Mouse (Mus musculus): ENCODE measurements around the gene Arhgap28. TPM values are rescaled to one million over a fixed set of nuclear protein-coding genes. Genes with fewer than 3 reads are reported as not detected.

Gene Arhgap28
- polyA plus RNA-seq, 1 experiment from 2014 or later: 17.0 TPM

DNA sequence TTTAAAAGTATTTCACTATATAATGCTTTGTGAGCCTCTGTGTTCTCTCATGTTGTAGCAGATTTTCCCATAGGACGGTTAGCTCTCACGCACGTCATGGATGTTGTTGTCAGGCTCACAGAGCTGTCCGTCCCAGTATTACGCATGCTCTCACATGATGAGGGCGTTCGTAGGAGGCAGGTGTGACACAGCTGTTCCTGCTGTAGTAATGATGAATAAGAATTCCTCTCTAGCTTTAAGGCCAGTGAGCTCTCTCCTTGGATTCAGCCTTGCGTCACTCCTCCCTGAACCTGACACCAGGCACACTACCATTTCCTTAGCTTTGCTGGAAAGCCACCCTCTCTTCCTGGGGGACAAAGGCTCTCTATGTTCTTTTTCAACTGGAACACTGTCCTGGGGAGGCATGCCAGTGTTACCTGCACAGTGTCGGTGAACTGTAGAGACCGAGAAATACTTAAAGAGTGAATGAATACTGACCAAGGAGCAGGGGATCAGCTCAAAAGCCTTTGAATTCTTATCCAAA, 96.3 kb downstream of the Arhgap28 start:
- ATAC-seq (ENCODE audit: extremely low read depth, insufficient number of reproducible peaks, low FRiP score, low TSS enrichment): no peak
- Histone ChIP-seq H3K4me1 (peaks cover 10% of the 10 kb centered on the region), H3K27ac (replicated peaks) (no peak overlapping the region), H3K4me2 (no peak overlapping the region), H3K36me3 (no peaks in the 10 kb centered on the region), H3K9ac (no peak overlapping the region), H3K27me3 (replicated peaks) (no peaks in the 10 kb centered on the region), H3K9me3 (no peaks in the 10 kb centered on the region), H3K4me3 (no peak overlapping the region)
- WGBS: 71% methylated on average over 10 of the region's 10 CpGs

DNA sequence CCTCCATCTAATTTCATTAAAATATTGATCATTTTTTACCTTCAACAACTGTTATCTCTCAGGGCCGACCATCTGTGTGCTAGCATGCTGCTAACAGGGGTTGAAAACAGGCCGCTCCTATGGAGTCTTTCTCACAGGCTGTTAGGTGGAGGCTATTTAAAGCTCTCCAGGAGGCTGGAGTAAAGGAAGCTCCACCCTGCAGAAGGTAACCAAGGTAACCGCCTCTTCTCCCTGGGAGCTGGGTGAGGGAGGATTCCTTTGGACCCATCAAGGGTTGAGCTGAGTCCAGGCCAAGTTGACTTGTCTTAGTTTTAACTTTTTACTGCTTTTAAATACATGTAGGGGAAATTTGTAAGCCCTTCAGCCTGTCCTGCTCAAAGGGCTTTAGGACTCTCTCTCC, 97.7 kb downstream of the Arhgap28 start:
- Histone ChIP-seq H3K4me3 (no peak overlapping the region), H3K4me2 (no peak overlapping the region)
- WGBS: 54% methylated on average over 3 of the region's 3 CpGs

DNA sequence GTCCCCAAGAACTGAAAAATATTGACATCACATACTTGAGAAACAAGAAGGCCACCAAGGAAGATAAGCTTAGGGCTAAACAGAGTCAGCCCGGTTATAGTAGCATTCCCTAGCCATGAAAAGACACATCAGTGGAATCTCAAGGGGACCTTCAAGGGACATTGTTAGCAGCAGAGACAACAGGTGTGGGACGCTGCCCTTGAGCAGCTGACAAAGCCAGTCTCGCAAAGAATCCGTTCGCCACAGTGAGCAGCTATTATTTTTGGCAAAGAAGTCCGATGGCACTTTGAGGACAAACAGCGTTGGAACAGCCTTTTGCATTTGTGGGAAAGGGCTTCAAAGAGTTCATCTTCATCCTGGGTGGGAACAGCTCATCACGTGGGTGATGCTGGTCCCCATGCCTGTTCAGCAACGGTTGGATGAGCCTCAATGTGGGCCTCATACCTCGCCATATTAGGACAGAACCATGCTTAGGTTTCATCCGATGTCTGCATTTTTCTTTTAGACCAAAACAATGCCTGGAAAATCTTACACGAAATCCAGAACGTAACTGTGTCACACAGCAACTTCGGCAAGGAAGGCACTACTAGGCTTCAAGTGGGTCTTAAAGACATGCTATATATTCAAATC, 99.5 kb downstream of the Arhgap28 start:
- no peaks in the 10 kb centered on the region for H3K9me3 ChIP-seq
- no peak overlapping the region for H3K4me3 ChIP-seq
- no peak overlapping the region for H3K27ac ChIP-seq (replicated peaks)
- peaks cover 9% of the 10 kb centered on the region for H3K4me1 ChIP-seq
- ATAC-seq (ENCODE audit: extremely low read depth, insufficient number of reproducible peaks, low FRiP score, low TSS enrichment): no peak
- no peak overlapping the region for H3K4me2 ChIP-seq
- peaks cover 11% of the 10 kb centered on the region; the same call in 1 of the 2 replicates for H3K36me3 ChIP-seq
- no peaks in the 10 kb centered on the region for H3K27me3 ChIP-seq (replicated peaks)
- 71% methylated on average over 14 of the region's 14 CpGs for WGBS
- no peak overlapping the region for H3K9ac ChIP-seq

More for the DNA sequence above, 97.7 kb downstream of the Arhgap28 start:
- Histone ChIP-seq H3K9me3 (no peaks in the 10 kb centered on the region), H3K9ac (no peak overlapping the region), H3K4me1 (peaks cover 9% of the 10 kb centered on the region), H3K36me3 (no peaks in the 10 kb centered on the region), H3K27me3 (replicated peaks) (no peaks in the 10 kb centered on the region), H3K27ac (replicated peaks) (no peak overlapping the region)
- ATAC-seq (ENCODE audit: extremely low read depth, insufficient number of reproducible peaks, low FRiP score, low TSS enrichment): no peak

- Histone ChIP-seq H3K27ac (replicated peaks) (no peak overlapping the region), H3K9me3 (no peaks in the 10 kb centered on the region), H3K36me3 (peaks cover 13% of the 10 kb centered on the region), H3K4me3 (no peak overlapping the region), H3K9ac (no peak overlapping the region), H3K4me1 (peaks cover 2% of the 10 kb centered on the region), H3K4me2 (no peak overlapping the region), H3K27me3 (replicated peaks) (no peaks in the 10 kb centered on the region)
- no peak for ATAC-seq (ENCODE audit: extremely low read depth, insufficient number of reproducible peaks, low FRiP score, low TSS enrichment)
- 77% methylated on average over 4 of the region's 4 CpGs for WGBS
Measured at GRCm38 (mm10) chr17:67902847-67903246, 101.1 kb downstream of the Arhgap28 start.

DNA sequence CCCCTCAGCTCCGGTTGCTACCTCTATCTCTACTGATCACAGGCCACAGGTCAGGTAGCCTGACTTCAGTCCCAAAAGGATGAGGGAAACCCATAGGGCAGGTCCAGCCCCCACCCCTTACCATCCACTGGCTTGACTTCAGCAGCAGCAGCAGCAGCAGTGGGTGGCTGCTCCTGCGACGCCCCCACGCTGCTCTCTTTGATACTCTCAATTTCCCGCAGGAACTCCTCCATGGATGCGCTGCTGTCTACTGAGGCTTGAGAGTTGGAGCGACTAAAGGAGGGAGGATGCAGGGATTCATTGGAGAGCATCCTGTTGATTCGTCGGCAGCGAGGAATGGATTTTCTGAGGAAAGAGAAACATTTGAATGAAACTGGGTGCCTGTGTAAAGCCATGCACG, 102.8 kb downstream of the Arhgap28 start:
- WGBS: 80% methylated on average over 11 of the region's 11 CpGs
- no peak for ATAC-seq (ENCODE audit: extremely low read depth, insufficient number of reproducible peaks, low FRiP score, low TSS enrichment)

DNA sequence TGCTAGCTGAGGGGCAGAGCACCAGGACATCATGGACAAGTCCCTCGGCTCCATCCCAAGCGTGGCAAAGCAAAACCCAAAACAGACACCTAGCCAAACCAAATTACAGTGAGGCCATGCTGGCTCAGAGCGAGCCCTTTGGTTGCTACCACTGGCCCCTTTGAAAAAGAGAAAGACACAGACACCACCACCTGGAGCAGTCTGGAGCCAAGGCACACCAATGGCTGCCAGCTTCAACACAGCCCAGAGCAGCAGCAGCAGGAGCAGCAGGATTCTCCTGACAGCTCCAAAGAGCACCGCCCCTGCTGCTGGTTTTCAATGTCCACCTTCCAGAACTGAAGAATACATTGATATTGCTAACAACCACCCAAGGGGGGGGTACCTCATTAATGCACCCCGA, 104.5 kb downstream of the Arhgap28 start:
- no peaks in the 10 kb centered on the region for H3K9me3 ChIP-seq
- peaks cover 31% of the 10 kb centered on the region for H3K36me3 ChIP-seq
- H3K4me1 ChIP-seq: no peaks in the 10 kb centered on the region
- H3K9ac ChIP-seq: no peak overlapping the region
- no peak for ATAC-seq (ENCODE audit: extremely low read depth, insufficient number of reproducible peaks, low FRiP score, low TSS enrichment)
- no peak overlapping the region for H3K27ac ChIP-seq (replicated peaks)
- no peaks in the 10 kb centered on the region for H3K27me3 ChIP-seq (replicated peaks)
- WGBS: 83% methylated on average over 5 of the region's 5 CpGs
- no peak overlapping the region for H3K4me2 ChIP-seq
- H3K4me3 ChIP-seq: no peak overlapping the region

More for the DNA sequence above, 102.8 kb downstream of the Arhgap28 start:
- Histone ChIP-seq H3K27me3 (replicated peaks) (no peaks in the 10 kb centered on the region), H3K9me3 (no peaks in the 10 kb centered on the region), H3K4me1 (no peaks in the 10 kb centered on the region), H3K4me2 (no peak overlapping the region), H3K36me3 (peaks cover 13% of the 10 kb centered on the region), H3K27ac (replicated peaks) (no peak overlapping the region), H3K9ac (no peak overlapping the region), H3K4me3 (no peak overlapping the region)

GRCm38 (mm10) chr17:67896413-67896812, 107.5 kb downstream of the Arhgap28 start:
- Histone ChIP-seq H3K4me2 (no peak overlapping the region), H3K9me3 (no peaks in the 10 kb centered on the region), H3K27ac (replicated peaks) (no peak overlapping the region), H3K27me3 (replicated peaks) (no peaks in the 10 kb centered on the region), H3K4me3 (no peak overlapping the region), H3K4me1 (no peaks in the 10 kb centered on the region), H3K36me3 (peaks cover 49% of the 10 kb centered on the region), H3K9ac (no peak overlapping the region)
- no peak for ATAC-seq (ENCODE audit: extremely low read depth, insufficient number of reproducible peaks, low FRiP score, low TSS enrichment)
- 97% methylated on average over 5 of the region's 5 CpGs for WGBS

DNA sequence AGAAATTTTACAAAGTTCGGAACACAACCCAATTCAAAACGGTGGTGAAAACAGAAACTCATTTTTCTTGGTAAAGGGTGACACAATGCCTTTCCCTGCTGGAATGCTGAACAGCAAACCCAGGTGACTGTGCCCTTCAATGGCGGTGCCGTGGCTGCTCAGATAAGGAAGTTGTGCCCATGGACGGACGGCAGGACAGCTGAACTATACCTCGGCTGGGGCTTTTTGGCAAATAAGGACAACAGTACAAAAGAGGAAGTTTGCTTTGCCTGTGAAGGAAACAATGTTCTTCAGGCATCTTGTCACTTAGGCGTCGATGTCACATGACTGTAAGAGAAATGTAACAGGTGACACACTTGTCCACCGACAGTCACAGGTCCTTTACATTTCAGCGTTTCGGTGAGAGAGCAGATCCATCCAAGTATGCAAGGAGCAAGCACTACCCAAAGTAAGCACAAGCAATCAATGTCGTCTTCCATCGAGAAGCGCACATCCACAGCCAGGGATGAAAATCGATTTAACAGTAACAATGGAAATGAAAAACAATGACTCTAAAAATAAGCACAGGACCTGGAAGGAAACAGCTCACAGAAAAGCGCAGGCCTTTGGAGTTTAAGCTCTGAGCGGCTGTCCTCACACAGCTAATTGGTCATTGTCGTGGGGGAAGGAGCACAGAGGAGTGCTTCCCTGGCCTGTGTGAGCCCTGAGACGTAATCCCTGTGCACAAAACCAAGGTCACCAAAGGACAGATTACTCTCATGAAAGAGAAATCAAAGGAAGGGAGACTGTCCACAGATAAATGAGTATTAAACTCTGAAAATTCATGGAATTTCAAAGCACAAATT, 114.2 kb downstream of the Arhgap28 start:
- H3K9me3 ChIP-seq: no peaks in the 10 kb centered on the region
- 46% methylated on average over 20 of the region's 20 CpGs for WGBS

DNA sequence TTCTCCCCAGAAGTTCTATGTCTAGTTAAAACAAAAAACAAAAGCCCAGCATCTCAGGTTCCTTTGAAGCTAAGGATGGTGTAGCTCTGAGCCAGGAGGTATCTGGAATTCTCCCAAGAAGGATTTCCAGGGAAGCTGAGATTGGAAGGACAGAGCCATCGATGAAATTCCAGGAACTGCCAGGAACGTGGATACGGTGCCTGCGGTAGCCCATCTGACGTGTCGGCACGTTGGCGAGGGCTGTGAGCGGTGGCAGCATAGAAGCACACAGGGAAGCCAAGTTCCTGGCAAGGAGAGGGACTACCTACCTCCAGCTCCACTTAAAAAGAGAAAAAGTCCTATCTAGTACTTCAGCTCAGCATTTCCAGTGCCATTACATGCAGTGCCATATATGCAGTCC, 115.8 kb downstream of the Arhgap28 start:
- H3K4me3 ChIP-seq: no peak overlapping the region
- H3K9me3 ChIP-seq: no peaks in the 10 kb centered on the region
- H3K27ac ChIP-seq (replicated peaks): no peak overlapping the region
- H3K9ac ChIP-seq: no peak overlapping the region
- peaks cover 28% of the 10 kb centered on the region for H3K36me3 ChIP-seq
- ATAC-seq (ENCODE audit: extremely low read depth, insufficient number of reproducible peaks, low FRiP score, low TSS enrichment): no peak
- H3K4me1 ChIP-seq: peaks cover 20% of the 10 kb centered on the region
- WGBS: 76% methylated on average over 9 of the region's 9 CpGs
- no peaks in the 10 kb centered on the region for H3K27me3 ChIP-seq (replicated peaks)
- no peak overlapping the region for H3K4me2 ChIP-seq

More for the DNA sequence above, 114.2 kb downstream of the Arhgap28 start:
- H3K4me3 ChIP-seq: no peak overlapping the region
- no peaks in the 10 kb centered on the region for H3K27me3 ChIP-seq (replicated peaks)
- peak overlapping the region; percentile 33 for H3K27ac ChIP-seq (replicated peaks)
- peak overlapping the region; percentile 33 for H3K4me2 ChIP-seq
- no peak for ATAC-seq (ENCODE audit: extremely low read depth, insufficient number of reproducible peaks, low FRiP score, low TSS enrichment)
- peaks cover 20% of the 10 kb centered on the region for H3K4me1 ChIP-seq
- peaks cover 28% of the 10 kb centered on the region for H3K36me3 ChIP-seq
- no peak overlapping the region for H3K9ac ChIP-seq

DNA sequence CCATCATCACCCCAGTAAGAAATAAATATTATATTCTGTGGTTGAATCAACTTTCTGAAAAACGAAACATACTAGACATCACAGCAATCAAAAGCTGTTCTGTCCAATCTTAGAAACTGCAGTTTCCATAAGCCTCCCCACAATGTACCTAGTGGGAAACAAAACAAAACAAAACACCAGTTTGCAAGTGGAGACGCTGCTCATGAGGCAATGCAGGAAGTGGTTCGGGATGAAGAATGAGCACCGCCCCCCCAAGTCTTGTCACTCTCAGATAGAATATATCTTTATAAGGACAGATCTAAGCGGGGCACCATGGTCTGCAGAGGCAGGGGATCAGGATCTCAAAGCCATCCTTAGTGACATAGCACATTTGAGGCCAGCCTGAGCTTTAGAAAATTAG, 117.6 kb downstream of the Arhgap28 start:
- Histone ChIP-seq H3K4me1 (peaks cover 20% of the 10 kb centered on the region), H3K9ac (no peak overlapping the region), H3K27ac (replicated peaks) (no peak overlapping the region), H3K4me2 (no peak overlapping the region), H3K27me3 (replicated peaks) (no peaks in the 10 kb centered on the region), H3K9me3 (no peaks in the 10 kb centered on the region), H3K4me3 (no peak overlapping the region), H3K36me3 (peaks cover 24% of the 10 kb centered on the region)
- ATAC-seq (ENCODE audit: extremely low read depth, insufficient number of reproducible peaks, low FRiP score, low TSS enrichment): no peak
- WGBS: 58% methylated on average over 5 of the region's 5 CpGs

- Histone ChIP-seq H3K27ac (replicated peaks) (no peak overlapping the region), H3K4me2 (no peak overlapping the region), H3K27me3 (replicated peaks) (peaks cover 23% of the 10 kb centered on the region), H3K9me3 (no peaks in the 10 kb centered on the region), H3K9ac (no peak overlapping the region), H3K4me3 (no peak overlapping the region), H3K36me3 (peaks cover 57% of the 10 kb centered on the region), H3K4me1 (no peaks in the 10 kb centered on the region)
- WGBS: 72% methylated on average over 12 of the region's 12 CpGs
- no peak for ATAC-seq (ENCODE audit: extremely low read depth, insufficient number of reproducible peaks, low FRiP score, low TSS enrichment)
Measured at GRCm38 (mm10) chr17:67877599-67877998, 126.3 kb downstream of the Arhgap28 start.
